Mouse (Mus musculus) embryonic facial prominence, embryonic 15.5 days (tissue): ENCODE data around the gene Ifi205. TPM values are rescaled to one million over a fixed set of nuclear protein-coding genes. Genes with fewer than 3 reads are reported as not detected.

Experiments
- polyA plus RNA-seq: library from polyadenylated mRNA; unstranded; fragments of >200 nt; fragmentation: Nextera tagmentation; extraction: Ambion mirVana; gene quantifications from 2 replicates; pipeline ENCODE4 v1.2.1, GENCODE M21; 2015

Ifi205 gene
- polyA plus RNA-seq, 1 experiment from 2014 or later, result 0.16 TPM

Other genes starting within 250 kb of the Ifi205 start
- 0.66 and 1.5 TPM in 2 replicates for gene Ifi211, start 118.8 kb downstream of the Ifi205 start, polyA plus RNA-seq
- 2.0 and 2.9 TPM in 2 replicates for gene Mndal, start 89.3 kb downstream of the Ifi205 start, polyA plus RNA-seq
- 0.85 and 1.3 TPM in 2 replicates for gene Ifi203, start 89.1 kb downstream of the Ifi205 start, polyA plus RNA-seq
- gene Ifi202b, start 49.1 kb downstream of the Ifi205 start, polyA plus RNA-seq, result 2.7 and 3.0 TPM in 2 replicates
- gene Olfr433, start 8.9 kb upstream of the Ifi205 start, polyA plus RNA-seq, result 0.05 TPM in 1 of 2 replicates, not detected in the other
- gene Olfr432, start 17.4 kb upstream of the Ifi205 start, polyA plus RNA-seq, result not detected in 2 replicates
- 0.23 and 0.28 TPM in 2 replicates for gene Olfr430, start 34.8 kb upstream of the Ifi205 start, polyA plus RNA-seq
- gene Olfr429, start 52.5 kb upstream of the Ifi205 start, polyA plus RNA-seq, result 0.11 and 0.17 TPM in 2 replicates
- not detected in 2 replicates for gene Olfr427, start 65.1 kb upstream of the Ifi205 start, polyA plus RNA-seq
- gene Olfr231, start 89.4 kb upstream of the Ifi205 start, polyA plus RNA-seq, result 0.17 and 0.24 TPM in 2 replicates
- 0.13 and 0.19 TPM in 2 replicates for gene Olfr424, start 99.7 kb upstream of the Ifi205 start, polyA plus RNA-seq
- 0.11 and 0.15 TPM in 2 replicates for gene Olfr420, start 123.8 kb upstream of the Ifi205 start, polyA plus RNA-seq
- gene Spta1, start 141.0 kb upstream of the Ifi205 start, polyA plus RNA-seq, result 0.17 and 0.24 TPM in 2 replicates
- 0.46 and 0.53 TPM in 2 replicates for gene Olfr419, start 220.3 kb upstream of the Ifi205 start, polyA plus RNA-seq